Mouse (Mus musculus): ENCODE results near the gene Amhr2. TPM values are rescaled to one million over a fixed set of nuclear protein-coding genes. Genes with fewer than 3 reads are reported as not detected.

Gene Amhr2
- polyA plus RNA-seq, 1 experiment: 3.2 TPM

GRCm38 (mm10) chr15:102502254-102502840, 57.2 kb downstream of the Amhr2 start:
- no peak overlapping the region for H3K4me3 ChIP-seq (replicated peaks; ENCODE audit: insufficient read depth, low read depth, low read length)
- H3K27ac ChIP-seq (ENCODE audit: insufficient read depth, low read length): no peak overlapping the region
- no peak for DNase-seq
- TF ChIP-seq CTCF (IDR thresholded peaks at IDR 0.05; ENCODE audit: borderline replicate concordance, insufficient read depth, low read depth, low read length): no peak
- no peak for TF ChIP-seq POLR2A (IDR thresholded peaks at IDR 0.05; ENCODE audit: borderline replicate concordance, insufficient read depth, low read length)
- no peaks in the 10 kb centered on the region for H3K27me3 ChIP-seq (ENCODE audit: control insufficient read depth, insufficient read depth, low read length)
- WGBS: 73% methylated on average over 9 of the region's 9 CpGs
- H3K4me1 ChIP-seq (ENCODE audit: control insufficient read depth, insufficient read depth, low read length): peaks cover 6% of the 10 kb centered on the region

DNA sequence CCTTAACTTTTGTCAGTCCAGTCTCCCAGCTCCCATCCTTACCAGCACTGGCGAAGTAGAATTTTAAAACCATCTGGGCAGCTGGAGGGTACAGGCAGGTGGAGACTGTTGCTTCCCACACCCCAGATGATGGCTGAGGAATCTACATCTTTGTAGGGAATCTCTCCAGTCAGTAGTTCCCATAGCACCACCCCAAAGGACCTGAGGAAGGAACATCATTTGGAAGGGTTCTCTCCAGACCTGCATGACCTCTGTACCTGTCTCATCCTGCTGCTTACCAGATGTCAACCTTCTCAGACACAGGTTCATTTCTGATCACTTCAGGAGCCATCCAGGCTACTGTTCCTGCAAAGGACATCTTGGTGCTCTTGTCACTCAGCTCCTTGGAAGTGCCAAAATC, 58.3 kb downstream of the Amhr2 start, which contains the start of gene Gm10337:
Gene Gm10337 (plus strand): TSS at position 276 of the 400 bp plus-strand sequence.
- WGBS: 78% methylated on average over 1 of the region's 1 CpGs
- TF ChIP-seq CTCF (IDR thresholded peaks at IDR 0.05; ENCODE audit: borderline replicate concordance, insufficient read depth, low read depth, low read length) (no peak), POLR2A (IDR thresholded peaks at IDR 0.05; ENCODE audit: borderline replicate concordance, insufficient read depth, low read length) (no peak)
- no peak within 1 kb of the TSS for H3K4me3 ChIP-seq (replicated peaks; ENCODE audit: insufficient read depth, low read depth, low read length)
- H3K27ac ChIP-seq (ENCODE audit: insufficient read depth, low read length): no peak within 1 kb of the TSS
- H3K27me3 ChIP-seq (ENCODE audit: control insufficient read depth, insufficient read depth, low read length): no peaks in the 10 kb centered on the region
- no peak for DNase-seq
- H3K4me1 ChIP-seq (ENCODE audit: control insufficient read depth, insufficient read depth, low read length): peaks cover 9% of the 10 kb centered on the region

Other genes with a start within 250 kb of the Amhr2 start
- 79.3 and 81.7 TPM in 2 replicates for gene Zfp740, start 242.1 kb upstream of the Amhr2 start, polyA plus RNA-seq (2012; rRNA removed)
- 53.0 and 60.3 TPM in 2 replicates for gene Csad, start 240.6 kb upstream of the Amhr2 start, polyA plus RNA-seq (2012; rRNA removed)
- gene Itgb7, start 213.4 kb upstream of the Amhr2 start, polyA plus RNA-seq (2012; rRNA removed): 5.2 and 8.4 TPM in 2 replicates
- gene Rarg, start 187.8 kb upstream of the Amhr2 start, polyA plus RNA-seq (2012; rRNA removed): 12.8 and 12.9 TPM in 2 replicates
- gene Gm9918, start 174.8 kb upstream of the Amhr2 start, polyA plus RNA-seq (2012; rRNA removed): 0.13 and 0.15 TPM in 2 replicates
- 60.9 and 62.3 TPM in 2 replicates for gene Mfsd5, start 165.9 kb upstream of the Amhr2 start, polyA plus RNA-seq (2012; rRNA removed)
- 0.62 and 0.86 TPM in 2 replicates for gene Espl1, start 149.1 kb upstream of the Amhr2 start, polyA plus RNA-seq (2012; rRNA removed)
- gene Pfdn5, start 119.3 kb upstream of the Amhr2 start, polyA plus RNA-seq (2012; rRNA removed): 318 and 360 TPM in 2 replicates
- 106 and 110 TPM in 2 replicates for gene Myg1, start 113.7 kb upstream of the Amhr2 start, polyA plus RNA-seq (2012; rRNA removed)
- gene Aaas, start 94.6 kb upstream of the Amhr2 start, polyA plus RNA-seq (2012; rRNA removed): 29.7 and 33.1 TPM in 2 replicates
- 1.4 TPM in 2 replicates for gene Sp7, start 78.2 kb upstream of the Amhr2 start, polyA plus RNA-seq (2012; rRNA removed)
- 12.6 and 14.1 TPM in 2 replicates for gene Sp1, start 39.2 kb upstream of the Amhr2 start, polyA plus RNA-seq (2012; rRNA removed)
- gene Prr13, start 13.7 kb downstream of the Amhr2 start, polyA plus RNA-seq (2012; rRNA removed): 160 and 164 TPM in 2 replicates
- 539 and 562 TPM in 2 replicates for gene Pcbp2, start 25.2 kb downstream of the Amhr2 start, polyA plus RNA-seq (2012; rRNA removed)
- not detected in 2 replicates for gene Gm10337, start 58.4 kb downstream of the Amhr2 start, polyA plus RNA-seq (2012; rRNA removed)
- gene Map3k12, start 71.7 kb downstream of the Amhr2 start, polyA plus RNA-seq (2012; rRNA removed): 130 and 149 TPM in 2 replicates
- gene Tarbp2, start 72.8 kb downstream of the Amhr2 start, polyA plus RNA-seq (2012; rRNA removed): 121 and 131 TPM in 2 replicates
- gene Npff, start 79.6 kb downstream of the Amhr2 start, polyA plus RNA-seq (2012; rRNA removed): 8.5 and 10.4 TPM in 2 replicates
- not detected in 2 replicates for gene Gm28047, start 179.7 kb downstream of the Amhr2 start, polyA plus RNA-seq (2012; rRNA removed)
- 66.6 and 74.6 TPM in 2 replicates for gene Atf7, start 180.1 kb downstream of the Amhr2 start, polyA plus RNA-seq (2012; rRNA removed)
- gene Atp5g2, start 227.0 kb downstream of the Amhr2 start, polyA plus RNA-seq (2012; rRNA removed): 391 and 398 TPM in 2 replicates

Measured in cerebellum, adult 2 months (tissue).